Mouse (Mus musculus) layer of hippocampus, adult 2 months (tissue): Measurements from ENCODE around the gene Hoxb5. TPM values are rescaled to one million over a fixed set of nuclear protein-coding genes. Genes with fewer than 3 reads are reported as not detected.

ENCODE experiments used
- DNase-seq, 2 experiments: peaks; one replicate each; pipeline ENCODE4 v3.0.0; 2022; ENCODE audit warnings: low spot score in 2 of 2
- H3K27ac ChIP-seq: fragments of 200-600 bp; 2 replicates; pipeline ENCODE4 v1.8.1; 2022
- H3K4me3 ChIP-seq: fragments of 200-600 bp; 2 replicates; pipeline ENCODE4 v1.8.1; 2022; ENCODE audit warnings: mild to moderate bottlenecking
- CTCF ChIP-seq: fragments of 200-600 bp; conservative IDR thresholded peaks from 2 replicates; pipeline ENCODE4 v1.8.1; 2022; ENCODE audit warnings: antibody characterized with exemption, mild to moderate bottlenecking, moderate library complexity
- total RNA-seq, 2 experiments: library from RNA; stranded (reverse); gene quantifications; 2 replicates each; pipeline ENCODE4 v1.2.3; 2021

The Hoxb5 gene
- total RNA-seq, 2 experiments from 2014 or later, result not detected

DNA sequence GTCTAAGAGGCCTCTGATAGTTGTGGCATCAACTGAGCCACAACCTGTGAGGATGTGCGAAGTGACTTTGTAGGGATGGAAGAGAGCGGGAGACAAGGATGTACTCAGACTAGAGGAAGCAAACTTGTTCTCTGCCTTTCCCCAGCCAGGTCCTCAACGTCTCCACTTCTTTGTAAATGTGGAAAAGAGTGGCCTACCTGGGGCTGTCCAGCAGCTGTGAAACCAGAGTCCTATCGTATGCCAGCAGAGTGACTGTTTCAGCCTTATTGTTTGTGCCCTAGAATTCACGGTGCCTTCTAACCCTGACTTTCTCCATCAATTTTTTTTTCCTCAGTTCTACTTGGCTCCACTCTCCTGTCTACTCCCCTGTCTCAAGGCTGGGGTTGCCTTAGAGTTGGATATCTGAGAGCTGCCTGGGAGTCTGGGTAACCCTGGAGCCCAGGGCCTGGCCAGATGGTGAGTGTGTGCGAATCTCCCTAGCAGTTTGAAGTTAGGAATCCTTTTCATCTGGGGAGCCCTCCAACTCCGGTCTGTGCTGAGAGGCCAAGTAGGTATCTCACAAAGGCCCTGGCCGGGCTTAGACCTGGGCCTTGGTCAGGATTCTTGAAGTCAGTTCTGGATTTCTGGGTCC lies 38.6 kb upstream of the Hoxb5 start:
- DNase-seq, result no peak
- Histone ChIP-seq H3K27ac (no peak overlapping the region), H3K4me3 (no peak overlapping the region)
- no peak for TF ChIP-seq CTCF

GRCm38 (mm10) chr11:96265954-96266353 lies 37.2 kb upstream of the Hoxb5 start:
- no peak overlapping the region for H3K27ac ChIP-seq
- no peak for TF ChIP-seq CTCF
- no peak for DNase-seq
- H3K4me3 ChIP-seq, result no peak overlapping the region

DNA sequence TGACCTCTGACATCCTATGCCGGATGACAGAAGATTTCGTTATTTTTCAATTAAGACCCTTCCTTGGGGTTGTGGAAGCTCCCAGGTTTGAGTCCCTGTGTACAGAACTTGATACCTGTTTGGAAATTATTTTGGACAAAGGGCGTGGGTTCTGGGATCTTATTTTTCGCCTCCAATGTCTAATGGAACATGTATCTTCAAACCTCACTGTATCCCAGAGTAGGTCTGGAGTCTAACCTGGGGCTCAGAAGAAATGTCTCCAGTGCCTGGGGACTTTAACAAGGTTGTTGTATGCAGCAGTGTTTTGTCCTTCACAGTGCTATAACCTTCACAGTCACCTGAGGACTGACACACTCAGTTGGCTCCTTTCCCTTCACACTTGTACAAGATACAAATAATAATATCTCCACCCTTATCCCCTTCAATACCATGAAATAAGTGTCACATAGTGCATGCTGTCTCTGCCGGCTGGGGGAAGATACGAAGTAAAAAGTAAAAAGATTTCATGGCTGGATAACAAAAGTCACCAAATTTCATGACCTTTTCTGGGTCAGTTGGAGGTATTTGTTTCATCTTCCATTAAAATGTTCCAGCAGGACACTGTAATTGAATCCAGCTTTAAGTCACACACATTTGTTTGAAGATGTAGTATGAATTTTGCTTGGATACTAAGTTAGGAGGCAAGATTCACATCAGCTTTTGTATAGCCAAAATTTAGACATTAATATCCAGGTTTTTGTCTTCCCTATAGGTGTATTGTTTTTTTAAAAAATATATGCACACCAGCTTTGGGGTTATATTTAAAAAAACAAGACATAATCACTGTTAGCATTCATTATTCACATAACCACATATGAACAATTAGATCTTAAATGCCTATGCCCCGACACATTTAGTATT lies 35.9 kb upstream of the Hoxb5 start:
- Histone ChIP-seq H3K27ac (no peak overlapping the region), H3K4me3 (no peak overlapping the region)
- no peak for DNase-seq
- TF ChIP-seq CTCF, result no peak

- DNase-seq, result no peak
- H3K27ac ChIP-seq, result no peak overlapping the region
- TF ChIP-seq CTCF, result no peak
- H3K4me3 ChIP-seq, result no peak overlapping the region
Measured at GRCm38 (mm10) chr11:96268031-96268745, 34.9 kb upstream of the Hoxb5 start.

GRCm38 (mm10) chr11:96269869-96270268 lies 33.3 kb upstream of the Hoxb5 start:
- Histone ChIP-seq H3K4me3 (no peak overlapping the region), H3K27ac (no peak overlapping the region)
- DNase-seq, result no peak
- TF ChIP-seq CTCF, result no peak

DNA sequence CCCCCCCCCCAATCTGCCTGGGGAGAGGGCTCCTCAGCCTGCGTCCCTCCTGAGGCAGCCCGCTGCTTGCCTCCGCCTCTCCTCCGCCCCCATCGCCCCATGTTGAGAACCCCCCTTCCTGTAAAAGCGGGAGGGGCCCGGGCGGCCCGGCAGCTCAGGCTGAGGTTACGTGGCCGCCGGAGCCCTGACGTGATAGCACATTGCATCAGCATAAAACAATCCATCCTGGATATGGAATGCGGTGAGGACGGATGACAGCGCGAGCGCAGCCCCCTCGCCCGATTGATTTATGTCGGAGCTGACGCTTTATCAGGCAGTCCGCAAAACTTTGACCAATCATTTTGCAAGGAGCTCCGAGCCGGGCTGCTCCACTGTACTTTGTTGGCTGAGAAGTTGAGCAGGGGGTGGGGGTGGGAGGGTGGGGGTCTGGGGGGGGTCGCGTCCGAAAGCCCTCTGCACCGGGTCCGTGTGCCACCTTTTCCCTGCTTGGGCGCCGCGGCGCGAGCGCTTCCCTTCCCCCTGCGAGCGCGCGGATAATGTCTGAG lies 32.1 kb upstream of the Hoxb5 start, which contains the start of gene Hoxb9:
Hoxb9 (plus strand) TSS at position 462 of the 545 bp plus-strand sequence.
- Histone ChIP-seq H3K4me3 (no peak within 1 kb of the TSS), H3K27ac (no peak within 1 kb of the TSS)
- no peak for DNase-seq
- TF ChIP-seq CTCF, result no peak

- DNase-seq, result no peak
- no peak overlapping the region for H3K27ac ChIP-seq
- no peak for TF ChIP-seq CTCF
- no peak overlapping the region for H3K4me3 ChIP-seq
Measured at GRCm38 (mm10) chr11:96271541-96272011, 31.6 kb upstream of the Hoxb5 start.

DNA sequence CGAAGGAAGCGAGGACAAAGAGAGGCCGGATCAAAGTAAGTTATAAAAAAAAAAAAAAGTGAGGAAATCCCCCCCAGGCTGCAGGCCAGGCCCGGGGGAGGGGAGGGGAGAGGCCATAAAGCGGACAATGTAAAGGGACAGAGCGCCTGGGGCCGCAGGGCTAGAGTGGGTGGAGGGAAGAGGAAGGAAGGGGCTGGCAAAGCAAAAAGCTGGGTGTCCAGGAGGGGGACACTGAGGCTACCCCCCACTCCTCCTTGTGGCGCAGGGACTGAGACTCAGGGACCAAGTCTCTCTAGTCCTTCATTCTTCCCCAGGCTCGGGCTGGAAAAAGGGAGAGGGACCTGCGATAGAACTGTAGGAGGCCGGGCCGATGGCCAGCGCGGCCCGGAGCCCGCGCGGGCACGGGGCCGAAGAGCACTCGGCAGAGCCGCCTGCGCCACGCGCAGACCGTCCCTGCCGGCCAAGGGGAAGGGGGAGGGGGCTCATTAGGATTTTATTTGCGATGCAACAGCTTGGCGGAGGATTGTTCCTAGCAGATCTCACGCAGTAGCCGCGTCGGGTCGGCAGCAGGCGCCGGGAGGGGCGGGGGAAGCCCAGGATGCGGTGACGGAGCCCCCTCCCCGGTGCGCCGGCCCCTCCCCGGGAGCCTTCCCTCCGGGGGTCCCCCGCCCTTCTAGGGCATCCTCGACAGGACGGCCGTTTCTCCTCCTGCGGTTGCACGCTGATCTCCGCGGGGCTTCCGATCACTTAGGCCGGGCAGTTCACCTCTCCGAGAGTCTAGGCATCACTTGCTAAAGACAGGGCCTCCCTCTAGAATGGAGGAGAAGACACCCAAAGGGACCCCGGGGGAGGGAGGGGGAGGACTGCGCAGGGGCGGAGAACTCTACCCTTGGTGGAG lies 30.9 kb upstream of the Hoxb5 start:
- no peak for DNase-seq
- no peak overlapping the region for H3K4me3 ChIP-seq
- H3K27ac ChIP-seq, result no peak overlapping the region
- TF ChIP-seq CTCF, result no peak

DNA sequence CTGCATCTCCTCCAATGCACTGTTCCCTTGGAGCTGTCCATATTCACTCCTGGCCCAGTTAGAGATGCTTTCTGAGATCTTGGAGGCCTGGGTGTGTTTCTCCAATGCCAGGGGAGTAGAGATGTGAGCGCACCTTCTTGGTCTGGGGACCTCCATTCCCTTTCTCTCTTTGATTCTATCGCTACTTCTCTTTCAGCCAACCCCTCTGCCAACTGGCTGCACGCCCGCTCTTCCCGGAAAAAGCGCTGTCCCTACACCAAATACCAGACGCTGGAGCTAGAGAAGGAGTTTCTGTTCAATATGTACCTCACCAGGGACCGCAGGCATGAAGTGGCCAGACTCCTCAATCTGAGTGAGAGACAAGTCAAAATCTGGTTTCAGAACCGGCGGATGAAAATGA lies 28.7 kb upstream of the Hoxb5 start:
- TF ChIP-seq CTCF, result no peak
- no peak overlapping the region for H3K27ac ChIP-seq

DNA sequence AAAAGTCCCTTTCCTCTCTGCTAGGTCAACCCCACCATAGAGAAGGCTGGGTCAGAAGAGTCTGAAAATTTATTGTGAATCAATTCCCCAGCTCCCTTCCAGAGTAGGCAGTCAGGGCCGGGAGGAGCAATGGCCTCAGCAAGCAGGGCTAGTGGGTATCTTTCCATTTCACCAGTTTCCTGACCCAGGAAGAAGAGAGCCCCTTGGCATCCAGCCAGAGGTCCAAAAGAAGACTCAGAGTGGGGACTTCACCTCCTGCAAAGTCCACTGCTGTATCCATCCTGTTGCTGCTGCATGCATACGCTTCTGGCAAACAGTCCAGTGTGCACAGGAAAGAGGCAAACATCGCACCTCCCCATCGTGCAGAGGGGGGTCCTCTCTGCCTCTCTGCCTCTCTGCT lies 27.2 kb upstream of the Hoxb5 start:
- no peak overlapping the region for H3K27ac ChIP-seq
- H3K4me3 ChIP-seq, result no peak overlapping the region
- DNase-seq, result no peak
- no peak for TF ChIP-seq CTCF

More for the DNA sequence above, 28.7 kb upstream of the Hoxb5 start:
- DNase-seq, result no peak
- no peak overlapping the region for H3K4me3 ChIP-seq

GRCm38 (mm10) chr11:96277151-96278044 lies 25.7 kb upstream of the Hoxb5 start:
- no peak for TF ChIP-seq CTCF
- Histone ChIP-seq H3K27ac (no peak overlapping the region), H3K4me3 (no peak overlapping the region)
- no peak for DNase-seq
